Mouse (Mus musculus) MEL (cell line): ENCODE data around the gene Impad1. TPM values are rescaled to one million over a fixed set of nuclear protein-coding genes. Genes with fewer than 3 reads are reported as not detected.

Experiments used
- DNase-seq: peaks from one replicate; pipeline ENCODE4 v3.0.0; 2011; ENCODE audit warnings: low read depth, low spot score
- H3K27ac ChIP-seq: 2 replicates; pipeline ENCODE4 v1.5.1; 2012; ENCODE audit warnings: low read depth, mild to moderate bottlenecking, control low read depth, low read length, moderate library complexity; ENCODE audit not compliant: control insufficient read depth
- H3K27me3 ChIP-seq, 2 experiments: fragments of 150-350 bp in 1 of 2; sonication (generic) in 1 of 2; 2 replicates each; pipeline ENCODE4 v1.6.1; 2012; ENCODE audit warnings: low read length in 2 of 2, mild to moderate bottlenecking in 2 of 2, improper control_type of control experiment in 1 of 2, moderate library complexity in 1 of 2; ENCODE audit not compliant: insufficient read depth in 2 of 2, control insufficient read depth in 1 of 2
- H3K36me3 ChIP-seq, 2 experiments: 2 replicates each; pipeline ENCODE4 v1.6.1; 2012 to 2014; ENCODE audit warnings: low read length in 2 of 2, improper control_type of control experiment in 1 of 2, inconsistent platforms in 1 of 2, mild to moderate bottlenecking in 1 of 2; ENCODE audit not compliant: insufficient read depth in 2 of 2, control insufficient read depth in 1 of 2
- H3K4me1 ChIP-seq, 2 experiments: fragments of 150-350 bp in 1 of 2; sonication (generic) in 1 of 2; 2 replicates each; pipeline ENCODE4 v1.6.1; 2012; ENCODE audit warnings: low read length in 2 of 2, improper control_type of control experiment in 1 of 2, mild to moderate bottlenecking in 1 of 2; ENCODE audit not compliant: insufficient read depth in 2 of 2, control insufficient read depth in 1 of 2
- H3K4me3 ChIP-seq, 2 experiments: fragments of 150-350 bp in 1 of 2; sonication (generic) in 1 of 2; 2 replicates each; pipeline ENCODE4 v1.5.1; 2012; ENCODE audit warnings: low read depth in 2 of 2, low read length in 2 of 2, mild to moderate bottlenecking in 2 of 2, moderate library complexity in 2 of 2, control low read depth in 1 of 2, improper control_type of control experiment in 1 of 2; ENCODE audit not compliant: control insufficient read depth in 1 of 2, insufficient read depth in 1 of 2
- H3K79me2 ChIP-seq: 2 replicates; pipeline ENCODE4 v1.6.1; 2012; ENCODE audit warnings: mild to moderate bottlenecking, low read length, moderate library complexity; ENCODE audit not compliant: control insufficient read depth, poor library complexity, insufficient read depth
- H3K9ac ChIP-seq: 2 replicates; pipeline ENCODE4 v1.6.1; 2012; ENCODE audit warnings: low read depth, mild to moderate bottlenecking, control low read depth, low read length, moderate library complexity; ENCODE audit not compliant: control insufficient read depth, poor library complexity, severe bottlenecking
- H3K9me3 ChIP-seq: fragments of 150-350 bp; sonication (generic); replicated peaks from 2 replicates; pipeline ENCODE4 v1.6.1; 2012; ENCODE audit warnings: mild to moderate bottlenecking, low read length, improper control_type of control experiment, moderate library complexity; ENCODE audit not compliant: insufficient read depth
- BHLHE40 ChIP-seq: IDR thresholded peaks from 2 replicates; pipeline ENCODE4 v1.6.1; 2012; ENCODE audit warnings: low read depth, mild to moderate bottlenecking, inconsistent platforms, low read length, improper control_type of control experiment, borderline replicate concordance
- CHD2 ChIP-seq: IDR thresholded peaks from 2 replicates; pipeline ENCODE4 v1.6.1; 2011; ENCODE audit warnings: low read length, improper control_type of control experiment
- CTCF ChIP-seq, 3 experiments: IDR thresholded peaks in 2 of 3; conservative IDR thresholded peaks in 1 of 3; 2 replicates each; pipeline ENCODE4 v1.5.1; 2011 to 2012; ENCODE audit warnings: low read length in 3 of 3, low read depth in 2 of 3, mild to moderate bottlenecking in 2 of 3, improper control_type of control experiment in 1 of 3, inconsistent platforms in 1 of 3, mixed read lengths in 1 of 3, moderate library complexity in 1 of 3; ENCODE audit not compliant: control insufficient read depth in 1 of 3, insufficient read depth in 1 of 3, poor library complexity in 1 of 3, severe bottlenecking in 1 of 3
- ELF1 ChIP-seq: IDR thresholded peaks from 2 replicates; pipeline ENCODE4 v1.6.1; 2014; ENCODE audit warnings: low read depth, mild to moderate bottlenecking, inconsistent platforms, low read length, improper control_type of control experiment, moderate library complexity
- EP300 ChIP-seq, 2 experiments: IDR thresholded peaks; 2 replicates each; pipeline ENCODE4 v1.6.1; 2011; ENCODE audit warnings: improper control_type of control experiment in 2 of 2, low read length in 2 of 2, low read depth in 1 of 2, mild to moderate bottlenecking in 1 of 2
- ETS1 ChIP-seq: IDR thresholded peaks from 2 replicates; pipeline ENCODE4 v1.6.1; 2012; ENCODE audit warnings: low read depth, mild to moderate bottlenecking, inconsistent platforms, low read length, improper control_type of control experiment, moderate library complexity
- GATA1 ChIP-seq: IDR thresholded peaks from 2 replicates; pipeline ENCODE4 v1.6.1; 2011; ENCODE audit warnings: low read depth, low read length, improper control_type of control experiment
- JUND ChIP-seq: IDR thresholded peaks from 2 replicates; pipeline ENCODE4 v1.6.1; 2011; ENCODE audit warnings: low read depth, mild to moderate bottlenecking, improper control_type of control experiment, low read length
- KAT2A ChIP-seq: conservative IDR thresholded peaks from 2 replicates; pipeline ENCODE4 v1.6.1; 2012; ENCODE audit warnings: low read depth, low read length, improper control_type of control experiment, inconsistent platforms
- MAFK ChIP-seq: IDR thresholded peaks from 2 replicates; pipeline ENCODE4 v1.6.1; 2011; ENCODE audit warnings: low read depth, mild to moderate bottlenecking, low read length, improper control_type of control experiment, borderline replicate concordance
- MEF2A ChIP-seq: IDR thresholded peaks from 2 replicates; pipeline ENCODE4 v1.6.1; 2014; ENCODE audit warnings: low read depth, mild to moderate bottlenecking, inconsistent platforms, low read length, improper control_type of control experiment; ENCODE audit not compliant: poor library complexity, insufficient replicate concordance, severe bottlenecking; ENCODE audit errors: extremely low read depth
- MXI1 ChIP-seq: IDR thresholded peaks from 2 replicates; pipeline ENCODE4 v1.6.1; 2011; ENCODE audit warnings: mild to moderate bottlenecking, low read depth, low read length, improper control_type of control experiment
- MYB ChIP-seq: IDR thresholded peaks from 2 replicates; pipeline ENCODE4 v1.6.1; 2011; ENCODE audit warnings: mild to moderate bottlenecking, low read depth, low read length, improper control_type of control experiment
- MYC ChIP-seq: IDR thresholded peaks from 2 replicates; pipeline ENCODE4 v1.6.1; 2011; ENCODE audit warnings: low read depth, mild to moderate bottlenecking, low read length, improper control_type of control experiment, moderate library complexity
- NRF1 ChIP-seq: IDR thresholded peaks from 2 replicates; pipeline ENCODE4 v1.6.1; 2014; ENCODE audit warnings: low read depth, mild to moderate bottlenecking, inconsistent platforms, low read length, improper control_type of control experiment, moderate library complexity; ENCODE audit not compliant: poor library complexity, insufficient read depth, severe bottlenecking
- POLR2AphosphoS5 ChIP-seq: IDR thresholded peaks from 2 replicates; pipeline ENCODE4 v1.6.1; 2012; ENCODE audit warnings: low read depth, borderline replicate concordance, mild to moderate bottlenecking, inconsistent platforms, low read length, moderate library complexity, mixed read lengths
- RAD21 ChIP-seq: IDR thresholded peaks from 2 replicates; pipeline ENCODE4 v1.6.1; 2011; ENCODE audit warnings: mild to moderate bottlenecking, low read depth, low read length, improper control_type of control experiment
- RCOR1 ChIP-seq: IDR thresholded peaks from 2 replicates; pipeline ENCODE4 v1.6.1; 2012; ENCODE audit warnings: low read depth, mild to moderate bottlenecking, inconsistent platforms, low read length, improper control_type of control experiment
- SMC3 ChIP-seq: IDR thresholded peaks from 2 replicates; pipeline ENCODE4 v1.6.1; 2011; ENCODE audit warnings: low read depth, low read length, improper control_type of control experiment
- TAL1 ChIP-seq: IDR thresholded peaks from 2 replicates; pipeline ENCODE4 v1.6.1; 2012; ENCODE audit warnings: mild to moderate bottlenecking, inconsistent platforms, low read length, moderate library complexity, mixed read lengths
- TBP ChIP-seq: IDR thresholded peaks from 2 replicates; pipeline ENCODE4 v1.8.0; 2011; ENCODE audit warnings: low read depth, low read length, improper control_type of control experiment
- ZKSCAN1 ChIP-seq: IDR thresholded peaks from 2 replicates; pipeline ENCODE4 v1.6.1; 2012; ENCODE audit warnings: low read depth, mild to moderate bottlenecking, inconsistent platforms, low read length, improper control_type of control experiment, moderate library complexity
- polyA plus RNA-seq, 2 experiments: library from polyadenylated mRNA; stranded (reverse) in 1 of 2; unstranded in 1 of 2; fragments of >175 nt in 1 of 2; fragments of >200 nt in 1 of 2; gene quantifications; 2 replicates each; pipeline versions ENCODE4 v1.2.1 to v1.2.4; 2012; ENCODE audit warnings: low replicate concordance in 2 of 2, low read depth in 1 of 2; ENCODE audit not compliant: insufficient read length in 2 of 2, insufficient read depth in 1 of 2, missing spikeins in 1 of 2
- total RNA-seq: library from RNA; depleted of rRNA; stranded (reverse); fragments of 300-350 nt; gene quantifications from 2 replicates; pipeline ENCODE4 v1.2.3, GENCODE M21; 2012

The Impad1 gene
- total and polyA plus RNA-seq, 3 experiments, result 13.3 to 44.2 (median 21.2) TPM

GRCm38 (mm10) chr4:4840145-4840544 is 47.0 kb upstream of the Impad1 start:
- H3K4me1 ChIP-seq, result no peaks in the 10 kb centered on the region
- H3K27ac ChIP-seq, result no peak overlapping the region
- no peaks in the 10 kb centered on the region for H3K9me3 ChIP-seq
- H3K27me3 ChIP-seq, result no peaks in the 10 kb centered on the region
- H3K79me2 ChIP-seq, result no peaks in the 10 kb centered on the region
- TF ChIP-seq ELF1 (no peak), EP300 (IDR thresholded peaks at IDR 0.05; ENCODE audit: low read depth in 1 of 2, low read length in 2 of 2) (no peak), MYC (no peak), JUND (no peak), MEF2A (no peak), TBP (no peak), RAD21 (no peak), KAT2A (no peak), MXI1 (no peak), CTCF (IDR thresholded peaks at IDR 0.05 in 2 of 3, conservative IDR thresholded peaks at IDR 0.05 in 1 of 3; ENCODE audit: control insufficient read depth in 1 of 3, insufficient read depth in 1 of 3, low read depth in 2 of 3, low read length in 3 of 3, poor library complexity in 1 of 3, severe bottlenecking in 1 of 3) (no peak), TAL1 (no peak), POLR2AphosphoS5 (no peak), CHD2 (no peak), MAFK (no peak), GATA1 (no peak), MYB (no peak)
- no peak for DNase-seq
- H3K9ac ChIP-seq, result no peak overlapping the region
- H3K36me3 ChIP-seq, result no peaks in the 10 kb centered on the region
- H3K4me3 ChIP-seq, result no peak overlapping the region

DNA sequence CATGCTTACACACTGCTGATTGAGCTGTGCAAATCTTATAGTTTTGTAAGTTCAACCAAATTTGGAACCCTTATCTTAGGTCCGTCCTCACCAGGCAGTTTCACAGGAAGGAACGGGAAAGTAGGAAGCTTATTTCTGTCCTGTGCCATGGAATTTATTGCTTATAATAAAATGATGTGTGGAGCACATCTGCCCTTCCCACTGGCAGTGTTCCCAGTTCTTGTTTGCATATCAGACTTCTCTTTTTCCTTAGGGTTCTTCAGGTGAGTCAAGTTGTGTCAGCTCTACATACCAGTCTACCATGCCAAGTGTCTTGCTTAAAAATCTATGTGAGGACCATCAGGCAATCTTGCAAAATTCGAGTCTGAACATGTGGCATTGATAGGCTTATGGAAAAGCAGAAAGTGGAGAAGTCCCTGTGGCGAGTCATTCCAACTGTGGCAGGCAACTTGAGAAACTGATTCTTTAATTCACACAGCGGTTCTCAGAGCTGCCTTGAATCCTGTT is 40.7 kb upstream of the Impad1 start:
- no peak for TF ChIP-seq POLR2AphosphoS5
- no peak for TF ChIP-seq BHLHE40
- no peak for TF ChIP-seq SMC3
- TF ChIP-seq RAD21, result no peak
- no peak for TF ChIP-seq ZKSCAN1
- TF ChIP-seq TBP, result no peak
- no peak for TF ChIP-seq ETS1
- TF ChIP-seq RCOR1, result no peak
- no peak for TF ChIP-seq NRF1
- DNase-seq, result no peak
- H3K27me3 ChIP-seq, result no peaks in the 10 kb centered on the region; a peak in 1 of 4 replicates
- no peak overlapping the region for H3K27ac ChIP-seq
- no peaks in the 10 kb centered on the region for H3K79me2 ChIP-seq
- H3K4me1 ChIP-seq, result no peaks in the 10 kb centered on the region
- no peak overlapping the region for H3K9ac ChIP-seq
- H3K4me3 ChIP-seq, result no peak overlapping the region
- H3K9me3 ChIP-seq, result no peaks in the 10 kb centered on the region
- H3K36me3 ChIP-seq, result no peaks in the 10 kb centered on the region
